Mouse (Mus musculus): Measurements from ENCODE around the gene Lmo2. TPM values are rescaled to one million over a fixed set of nuclear protein-coding genes. Genes with fewer than 3 reads are reported as not detected.
A peak's percentile ranks its signal among the peaks of the same experiment; 100 is the strongest.

The Lmo2 gene
- total and polyA plus RNA-seq, 3 experiments = 43.3 to 108 (median 63.6) TPM

GRCm38 (mm10) chr2:104024656-104025055 lies 66.9 kb downstream of the Lmo2 start:
- dilution Hi-C loops (cut with MboI; ENCODE audit: extremely low pct_ligation_motif_present, extremely low pct_unique_long_range_greater_than_20kb, low sequenced_read_pairs) = no loop called here

DNA sequence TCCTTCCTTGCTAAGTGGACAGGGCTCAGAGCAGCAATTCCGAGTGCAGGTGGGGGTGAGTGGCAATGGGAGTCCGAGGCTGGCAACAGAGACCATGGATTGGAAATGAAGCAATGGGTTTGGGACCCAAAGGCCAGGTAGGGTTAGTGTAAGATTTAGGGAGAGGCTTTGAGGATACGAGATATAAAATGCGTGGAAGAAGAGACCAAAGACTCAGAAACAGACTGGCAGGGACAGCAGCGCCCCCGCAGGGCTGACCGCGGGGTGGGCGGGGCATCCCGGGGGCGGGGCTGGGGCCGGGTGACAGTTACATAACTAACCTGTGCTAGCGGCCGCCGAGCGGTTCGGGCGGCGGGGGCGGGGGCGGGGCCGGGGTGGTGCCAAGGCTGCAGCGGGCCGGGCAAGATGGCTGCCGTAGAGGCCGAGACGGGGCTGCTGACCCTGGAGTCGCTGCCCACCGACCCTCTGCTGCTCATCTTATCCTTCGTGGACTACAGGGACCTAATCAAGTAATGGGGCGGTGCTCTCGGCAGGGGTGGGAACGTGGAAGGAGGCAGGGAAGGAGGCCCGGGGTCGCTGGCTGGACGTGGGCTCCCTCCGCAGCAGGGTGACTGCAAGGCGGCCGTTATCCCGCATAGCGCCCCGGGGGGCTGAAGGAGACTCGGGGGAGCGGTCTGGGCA lies 69.8 kb downstream of the Lmo2 start, which contains the start of gene Fbxo3:
Fbxo3 (plus strand) TSS at position 264 of the 681 bp plus-strand sequence.
- peak within 1 kb of the TSS; percentile 82 for H3K9ac ChIP-seq (ENCODE audit: insufficient read depth, low read depth)
- peaks cover 3% of the 10 kb centered on the region for H3K9me3 ChIP-seq (replicated peaks; ENCODE audit: low read length)
- peaks cover 3% of the 10 kb centered on the region for H3K27me3 ChIP-seq (replicated peaks)
- peak within 1 kb of the TSS; percentile 95 to 99 (median 99) for H3K4me3 ChIP-seq (replicated peaks in 1 of 3; ENCODE audit: low read depth in 2 of 3, low read length in 2 of 3, poor library complexity in 1 of 3)
- H3K79me2 ChIP-seq (replicated peaks; ENCODE audit: control insufficient read depth, extremely low read depth, insufficient read depth, poor library complexity, severe bottlenecking) = peaks cover 14% of the 10 kb centered on the region
- peak within 1 kb of the TSS; percentile 25; the same call in 1 of the 2 replicates for H3K27ac ChIP-seq (ENCODE audit: insufficient read depth, low read depth)
- peaks cover 3 to 33% of the 10 kb centered on the region in 2 experiments; a peak in 2 of 4 replicates for H3K4me1 ChIP-seq (ENCODE audit: control insufficient read depth in 1 of 2, insufficient read depth in 2 of 2)
- in situ Hi-C loops (cut with MboI; ENCODE audit: low pct_ligation_motif_present, low pct_unique_long_range_greater_than_20kb, low sequenced_read_pairs) = loop anchor here (25.0 kb wide), 1 partner anchor 560 kb away; the partner anchor contains the start of gene Cstf3
- H3K4me2 ChIP-seq (ENCODE audit: insufficient read depth, low read depth, poor library complexity, severe bottlenecking) = peak within 1 kb of the TSS; percentile 99
- TF ChIP-seq POLR2A (IDR thresholded peaks at IDR 0.05; ENCODE audit: low read depth, low read length) (peak; percentile 73), MAZ (IDR thresholded peaks at IDR 0.05; ENCODE audit: low read depth, low read length) (peak; percentile 61; the same call in 1 of the 2 replicates), BHLHE40 (IDR thresholded peaks at IDR 0.05; ENCODE audit: low read depth, low read length) (0 out of 2 replicates have a peak, but pooled peaks have one; percentile 7), CTCF (conservative IDR thresholded peaks at IDR 0.05 in 1 of 2, IDR thresholded peaks at IDR 0.05 in 1 of 2; ENCODE audit: low read depth in 2 of 2, low read length in 2 of 2) (peak in 1 of 2 experiments; percentile 40; a peak in 2 of 4 replicates), MXI1 (IDR thresholded peaks at IDR 0.05; ENCODE audit: low read depth, low read length) (0 out of 2 replicates have a peak, but pooled peaks have one; percentile 24), TBP (conservative IDR thresholded peaks at IDR 0.05; ENCODE audit: low read depth, low read length) (no peak), ETS1 (conservative IDR thresholded peaks at IDR 0.05; ENCODE audit: low read depth, low read length) (no peak), NELFE (IDR thresholded peaks at IDR 0.05; ENCODE audit: low read depth, low read length) (peak; percentile 42; the same call in 1 of the 2 replicates), NRF1 (IDR thresholded peaks at IDR 0.05; ENCODE audit: low read depth, low read length) (no peak), SIN3A (IDR thresholded peaks at IDR 0.05; ENCODE audit: low read length) (no peak), IRF4 (IDR thresholded peaks at IDR 0.05; ENCODE audit: low read depth, low read length) (0 out of 2 replicates have a peak, but pooled peaks have one; percentile 15)
- peak; percentile 71 for DNase-seq (ENCODE audit: extremely low read depth)
- H3K36me3 ChIP-seq (replicated peaks in 1 of 2; ENCODE audit: control insufficient read depth in 1 of 2, insufficient read depth in 1 of 2, low read length in 1 of 2) = peaks cover 4 to 15% of the 10 kb centered on the region in 2 experiments
- dilution Hi-C loops (cut with MboI; ENCODE audit: extremely low pct_ligation_motif_present, extremely low pct_unique_long_range_greater_than_20kb, low sequenced_read_pairs) = no loop called here

More at GRCm38 (mm10) chr2:104024656-104025055, 66.9 kb downstream of the Lmo2 start:
- Histone ChIP-seq H3K79me2 (replicated peaks; ENCODE audit: control insufficient read depth, extremely low read depth, insufficient read depth, poor library complexity, severe bottlenecking) (peaks cover 11% of the 10 kb centered on the region), H3K4me1 (ENCODE audit: control insufficient read depth in 1 of 2, insufficient read depth in 2 of 2) (peaks cover 3 to 20% of the 10 kb centered on the region in 2 experiments; a peak in 2 of 4 replicates), H3K27me3 (replicated peaks) (peaks cover 3% of the 10 kb centered on the region), H3K36me3 (replicated peaks in 1 of 2; ENCODE audit: control insufficient read depth in 1 of 2, insufficient read depth in 1 of 2, low read length in 1 of 2) (no peaks in the 10 kb centered on the region), H3K9ac (ENCODE audit: insufficient read depth, low read depth) (no peak overlapping the region), H3K4me2 (ENCODE audit: insufficient read depth, low read depth, poor library complexity, severe bottlenecking) (no peak overlapping the region), H3K27ac (ENCODE audit: insufficient read depth, low read depth) (no peak overlapping the region), H3K4me3 (replicated peaks in 1 of 3; ENCODE audit: low read depth in 2 of 3, low read length in 2 of 3, poor library complexity in 1 of 3) (no peak overlapping the region), H3K9me3 (replicated peaks; ENCODE audit: low read length) (peaks cover 3% of the 10 kb centered on the region)
- TF ChIP-seq MAX (IDR thresholded peaks at IDR 0.05; ENCODE audit: low read length) (no peak), USF1 (IDR thresholded peaks at IDR 0.05; ENCODE audit: low read depth, low read length) (no peak)
- in situ Hi-C loops (cut with MboI; ENCODE audit: low pct_ligation_motif_present, low pct_unique_long_range_greater_than_20kb, low sequenced_read_pairs) = loop anchor here (25.0 kb wide), 1 partner anchor 563 kb away; the partner anchor contains the start of gene Cstf3
- no peak for DNase-seq (ENCODE audit: extremely low read depth)
